Mouse (Mus musculus) myocyte (in vitro differentiated cells): ENCODE measurements at regions not wholly inside any gene's neighbourhood (a gene's known extent, or its start where the extent isn't known, plus 50 kb on each side); places are given as distances from the start of the nearest gene placed in this dataset.

Experiments
- H3K27me3 ChIP-seq: one replicate; pipeline ENCODE4 v1.6.1; 2011; ENCODE audit not compliant: control insufficient read depth, insufficient read depth, insufficient read length
- H3K36me3 ChIP-seq: one replicate; pipeline ENCODE4 v1.6.1; 2011; ENCODE audit not compliant: control insufficient read depth, insufficient read depth
- H3K4me2 ChIP-seq: one replicate; pipeline ENCODE4 v1.6.1; 2011; ENCODE audit warnings: low read depth, control low read depth
- H3K4me3 ChIP-seq: one replicate; pipeline ENCODE4 v1.5.1; 2011; ENCODE audit warnings: mild to moderate bottlenecking, control low read depth, moderate library complexity
- H3K79me2 ChIP-seq: one replicate; pipeline ENCODE4 v1.6.1; 2011; ENCODE audit not compliant: control insufficient read depth, insufficient read depth
- H3ac ChIP-seq: one replicate; pipeline ENCODE4 v1.6.1; 2011; ENCODE audit not compliant: control insufficient read depth, insufficient read length
- CEBPB ChIP-seq: IDR thresholded peaks from 2 replicates; pipeline ENCODE4 v1.6.1; 2011; ENCODE audit warnings: mild to moderate bottlenecking, moderate library complexity; ENCODE audit not compliant: poor library complexity, insufficient read depth, severe bottlenecking
- E2F4 ChIP-seq: IDR thresholded peaks from one replicate; pipeline ENCODE4 v1.6.1; 2011; ENCODE audit warnings: mild to moderate bottlenecking, control low read depth, moderate library complexity; ENCODE audit not compliant: insufficient read depth
- MAX ChIP-seq: IDR thresholded peaks from one replicate; pipeline ENCODE4 v1.6.1; 2011; ENCODE audit warnings: low read depth, mild to moderate bottlenecking, control low read depth
- MYOD1 ChIP-seq, 3 experiments: IDR thresholded peaks; one replicate each; pipeline ENCODE4 v1.6.1; 2011; ENCODE audit warnings: control low read depth in 2 of 3, low read depth in 2 of 3, mild to moderate bottlenecking in 2 of 3, moderate library complexity in 1 of 3; ENCODE audit not compliant: insufficient read length in 2 of 3, control insufficient read depth in 1 of 3
- MYOG ChIP-seq, 3 experiments: IDR thresholded peaks; one replicate each; pipeline ENCODE4 v1.6.1; 2011; ENCODE audit warnings: control low read depth in 2 of 3, low read depth in 2 of 3, mild to moderate bottlenecking in 2 of 3; ENCODE audit not compliant: insufficient read length in 2 of 3, control insufficient read depth in 1 of 3, insufficient read depth in 1 of 3
- POLR2A ChIP-seq: IDR thresholded peaks from one replicate; pipeline ENCODE4 v1.6.1; 2011; ENCODE audit warnings: low read depth, mild to moderate bottlenecking, control low read depth, moderate library complexity; ENCODE audit not compliant: insufficient read length
- POLR2AphosphoS2 ChIP-seq: IDR thresholded peaks from one replicate; pipeline ENCODE4 v1.6.1; 2011; ENCODE audit warnings: low read depth, control low read depth; ENCODE audit not compliant: insufficient read length
- REST ChIP-seq: IDR thresholded peaks from one replicate; pipeline ENCODE4 v1.6.1; 2011; ENCODE audit warnings: mild to moderate bottlenecking, control low read depth, moderate library complexity; ENCODE audit not compliant: insufficient read depth, insufficient read length
- SRF ChIP-seq: IDR thresholded peaks from one replicate; pipeline ENCODE4 v1.6.1; 2011; ENCODE audit warnings: low read depth; ENCODE audit not compliant: control insufficient read depth, insufficient read length
- TCF12 ChIP-seq: IDR thresholded peaks from one replicate; pipeline ENCODE4 v1.6.1; 2011; ENCODE audit warnings: mild to moderate bottlenecking, control low read depth; ENCODE audit not compliant: poor library complexity, insufficient read depth, severe bottlenecking
- TCF3 ChIP-seq: IDR thresholded peaks from one replicate; pipeline ENCODE4 v1.6.1; 2011; ENCODE audit warnings: low read depth, control low read depth; ENCODE audit not compliant: insufficient read length
- USF1 ChIP-seq: IDR thresholded peaks from one replicate; pipeline ENCODE4 v1.6.1; 2011; ENCODE audit warnings: low read depth, mild to moderate bottlenecking, control low read depth, moderate library complexity

- H3K27me3 ChIP-seq = no peaks in the 10 kb centered on the region
- H3K4me3 ChIP-seq = no peak overlapping the region
- H3K36me3 ChIP-seq = no peaks in the 10 kb centered on the region
- no peaks in the 10 kb centered on the region for H3K79me2 ChIP-seq
- no peak overlapping the region for H3K4me2 ChIP-seq
- TF ChIP-seq TCF12 (no peak), CEBPB (no peak), REST (no peak), E2F4 (no peak), USF1 (no peak), POLR2AphosphoS2 (no peak), POLR2A (no peak), MYOD1 (IDR thresholded peaks at IDR 0.05; ENCODE audit: control insufficient read depth in 1 of 3, insufficient read length in 2 of 3, low read depth in 2 of 3) (no peak), MAX (no peak), SRF (no peak), MYOG (IDR thresholded peaks at IDR 0.05; ENCODE audit: control insufficient read depth in 1 of 3, insufficient read depth in 1 of 3, insufficient read length in 2 of 3, low read depth in 2 of 3) (no peak), TCF3 (no peak)
- no peak overlapping the region for H3ac ChIP-seq
These were observed 289.0 kb upstream of the Tnc start for GRCm38 (mm10) chr4:64335814-64336213.

- Histone ChIP-seq H3ac (no peak overlapping the region), H3K27me3 (no peaks in the 10 kb centered on the region), H3K79me2 (no peaks in the 10 kb centered on the region), H3K4me2 (no peak overlapping the region), H3K4me3 (no peak overlapping the region), H3K36me3 (no peaks in the 10 kb centered on the region)
- no peak for TF ChIP-seq TCF3
- TF ChIP-seq POLR2A = no peak
- TF ChIP-seq SRF = no peak
- no peak for TF ChIP-seq TCF12
- TF ChIP-seq MYOD1 (IDR thresholded peaks at IDR 0.05; ENCODE audit: control insufficient read depth in 1 of 3, insufficient read length in 2 of 3, low read depth in 2 of 3) = no peak
- no peak for TF ChIP-seq POLR2AphosphoS2
These were observed 283.4 kb upstream of the Tnc start for GRCm38 (mm10) chr4:64330213-64330612.

DNA sequence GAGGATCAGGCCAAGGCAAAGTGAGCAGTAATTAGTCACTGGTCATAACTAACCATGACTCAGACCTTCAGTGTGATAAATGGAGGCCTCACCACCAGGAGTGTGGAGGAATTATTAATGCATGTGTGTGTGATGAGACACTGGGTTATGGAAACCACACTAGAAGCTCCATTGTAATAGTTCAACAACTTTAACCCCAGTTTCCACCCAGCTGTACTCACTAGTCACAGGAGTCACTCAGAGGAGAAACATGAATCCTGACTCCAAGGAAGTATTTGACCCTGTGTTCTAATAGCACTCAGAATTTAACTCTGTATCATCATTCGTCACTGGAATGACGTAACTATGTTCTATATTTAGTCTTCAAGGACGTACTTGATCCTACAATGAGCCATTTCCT lies 277.6 kb upstream of the Tnc start:
- H3K4me2 ChIP-seq = no peak overlapping the region
- H3K36me3 ChIP-seq = no peaks in the 10 kb centered on the region
- H3K79me2 ChIP-seq = no peaks in the 10 kb centered on the region
- no peaks in the 10 kb centered on the region for H3K27me3 ChIP-seq
- no peak overlapping the region for H3K4me3 ChIP-seq
- no peak for TF ChIP-seq TCF12
- TF ChIP-seq POLR2A = no peak
- no peak for TF ChIP-seq USF1
- TF ChIP-seq MAX = no peak
- TF ChIP-seq MYOD1 (IDR thresholded peaks at IDR 0.05; ENCODE audit: control insufficient read depth in 1 of 3, insufficient read length in 2 of 3, low read depth in 2 of 3) = no peak
- TF ChIP-seq SRF = no peak
- no peak for TF ChIP-seq REST
- TF ChIP-seq E2F4 = no peak
- no peak for TF ChIP-seq MYOG (IDR thresholded peaks at IDR 0.05; ENCODE audit: control insufficient read depth in 1 of 3, insufficient read depth in 1 of 3, insufficient read length in 2 of 3, low read depth in 2 of 3)
- TF ChIP-seq TCF3 = no peak
- no peak for TF ChIP-seq CEBPB
- TF ChIP-seq POLR2AphosphoS2 = no peak
- H3ac ChIP-seq = no peak overlapping the region

GRCm38 (mm10) chr4:64316553-64317347 lies 269.9 kb upstream of the Tnc start:
- TF ChIP-seq MYOG (IDR thresholded peaks at IDR 0.05; ENCODE audit: control insufficient read depth in 1 of 3, insufficient read depth in 1 of 3, insufficient read length in 2 of 3, low read depth in 2 of 3) = no peak
- TF ChIP-seq MAX = no peak
- TF ChIP-seq POLR2AphosphoS2 = no peak
- no peak for TF ChIP-seq CEBPB
- no peak for TF ChIP-seq USF1
- TF ChIP-seq MYOD1 (IDR thresholded peaks at IDR 0.05; ENCODE audit: control insufficient read depth in 1 of 3, insufficient read length in 2 of 3, low read depth in 2 of 3) = no peak
- no peak for TF ChIP-seq TCF3
- TF ChIP-seq POLR2A = no peak
- no peak for TF ChIP-seq E2F4
- TF ChIP-seq REST = no peak
- no peak for TF ChIP-seq SRF
- no peak for TF ChIP-seq TCF12
- H3K36me3 ChIP-seq = no peaks in the 10 kb centered on the region
- H3K4me3 ChIP-seq = no peak overlapping the region
- no peak overlapping the region for H3ac ChIP-seq
- no peaks in the 10 kb centered on the region for H3K79me2 ChIP-seq
- no peaks in the 10 kb centered on the region for H3K27me3 ChIP-seq
- no peak overlapping the region for H3K4me2 ChIP-seq
